Mouse (Mus musculus) gastrocnemius, adult 18-20 months (tissue): Measurements from ENCODE around the gene Ptger1. TPM values are rescaled to one million over a fixed set of nuclear protein-coding genes. Genes with fewer than 3 reads are reported as not detected.

Experiments
- DNase-seq: peaks from one replicate; pipeline ENCODE4 v3.0.0; 2021; ENCODE audit warnings: low spot score
- total RNA-seq, 2 experiments: library from RNA; stranded (reverse); gene quantifications; 2 replicates each; pipeline ENCODE4 v1.2.3; 2021

Gene Ptger1
- total RNA-seq, 2 experiments from 2014 or later, result 0.09 TPM; not detected in 1

DNA sequence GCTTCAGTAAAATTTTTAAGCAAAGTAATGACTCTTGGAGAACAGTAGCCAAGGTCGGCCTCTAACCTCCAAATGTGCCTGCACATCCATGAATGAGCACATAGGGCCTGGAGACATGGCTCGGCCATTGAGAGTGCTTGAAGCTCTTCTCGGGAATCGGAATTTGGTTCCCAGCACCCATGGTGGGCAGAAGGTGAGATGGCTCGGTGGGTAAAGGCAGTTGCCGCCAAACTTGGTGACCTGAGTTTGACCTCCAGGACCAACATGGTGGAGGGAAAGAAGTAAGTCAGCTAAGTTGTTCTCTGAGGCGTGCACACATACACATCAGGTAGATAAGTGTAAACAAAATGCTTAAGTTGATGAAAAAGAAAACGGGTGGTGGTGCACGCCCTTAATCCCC lies 10.4 kb upstream of the Ptger1 start:
- no peak for DNase-seq

DNA sequence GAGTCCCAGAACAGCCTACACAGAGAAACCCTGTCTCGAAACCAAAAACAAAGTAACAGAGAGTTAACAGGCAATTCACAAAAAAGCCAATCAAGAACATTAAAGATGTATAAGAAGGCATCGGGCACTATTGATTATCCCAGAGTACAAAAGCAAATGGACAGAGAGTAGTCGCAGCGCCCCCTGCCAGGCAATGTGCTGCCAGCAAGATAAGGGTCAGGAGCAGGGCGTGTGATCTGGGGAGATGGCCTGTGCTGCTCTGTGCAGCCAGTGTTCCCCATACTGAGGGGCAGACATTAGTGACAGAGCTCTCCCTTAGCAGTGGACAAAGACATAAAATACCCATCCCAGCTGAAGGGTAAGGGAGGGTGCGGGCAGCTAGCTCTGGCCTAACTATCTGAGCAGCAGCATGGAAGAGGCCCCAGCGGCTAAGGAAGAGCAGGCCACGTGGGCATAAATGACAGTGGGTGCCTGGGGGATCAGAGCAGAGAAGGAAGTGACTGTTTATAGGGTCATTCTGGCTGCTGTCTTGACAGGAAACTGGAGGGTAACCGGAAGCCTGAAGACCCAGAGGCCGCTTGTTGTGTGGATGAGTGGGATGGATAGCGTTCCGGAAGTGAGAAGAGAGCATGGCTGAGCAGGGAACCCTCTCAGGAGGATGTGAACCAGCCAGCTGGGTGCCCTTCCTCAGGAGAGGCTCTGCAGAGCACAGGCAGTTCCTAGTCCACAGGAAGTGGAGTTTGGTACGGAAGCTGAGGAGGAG lies 9.8 kb upstream of the Ptger1 start:
- no peak for DNase-seq

DNA sequence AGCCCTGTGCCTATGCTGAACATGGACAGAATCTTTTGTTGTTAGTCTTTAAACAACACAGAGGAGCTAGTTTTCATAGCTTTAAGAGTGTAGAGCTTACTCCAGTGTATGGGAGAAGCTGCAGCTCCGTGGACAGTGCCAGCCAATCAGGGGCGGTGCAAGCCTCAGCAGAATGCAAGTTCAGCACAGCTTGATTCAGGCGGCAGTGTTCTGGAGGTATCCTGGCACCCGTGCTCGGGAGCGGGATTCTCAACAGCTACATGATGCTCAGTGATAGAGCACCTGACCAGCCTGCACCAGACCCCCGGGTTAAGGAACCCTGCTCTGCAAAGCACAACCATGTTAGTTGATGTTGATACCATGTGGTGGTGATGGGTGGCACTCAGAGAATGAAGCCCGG lies 5.9 kb upstream of the Ptger1 start:
- no peak for DNase-seq

DNA sequence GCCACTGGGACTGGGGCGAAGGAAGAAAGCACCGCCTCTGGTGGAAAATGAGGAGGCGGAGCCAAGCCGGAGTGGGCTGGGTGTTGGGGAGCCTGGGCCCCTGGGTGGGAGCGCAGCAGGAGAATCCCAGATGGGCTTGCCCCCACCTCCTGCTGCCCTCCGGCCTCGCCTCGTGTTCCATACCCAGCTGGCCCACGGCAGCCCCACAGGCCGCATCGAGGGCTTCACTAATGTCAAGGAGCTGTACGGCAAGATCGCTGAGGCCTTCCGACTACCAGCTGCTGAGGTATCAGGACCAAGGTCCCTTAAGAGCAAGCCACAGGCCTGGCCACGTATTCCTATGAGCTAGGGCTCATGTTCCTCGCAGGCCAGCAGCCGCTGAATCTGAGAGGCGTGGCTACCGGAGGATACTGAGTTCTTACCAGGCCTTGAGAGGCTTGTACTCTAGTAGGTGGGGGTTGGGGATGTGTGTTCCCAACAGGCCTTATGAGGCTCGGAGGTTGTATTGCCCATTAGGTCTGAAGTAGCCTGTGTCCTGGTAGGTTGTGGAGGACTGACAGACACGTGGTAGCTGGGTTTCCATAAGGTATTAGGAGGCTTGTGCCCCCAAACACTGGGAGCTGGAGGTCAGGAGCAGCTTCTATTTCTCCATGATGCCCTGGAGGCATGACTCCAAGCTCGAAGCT lies 5.3 kb upstream of the Ptger1 start:
- no peak for DNase-seq

DNA sequence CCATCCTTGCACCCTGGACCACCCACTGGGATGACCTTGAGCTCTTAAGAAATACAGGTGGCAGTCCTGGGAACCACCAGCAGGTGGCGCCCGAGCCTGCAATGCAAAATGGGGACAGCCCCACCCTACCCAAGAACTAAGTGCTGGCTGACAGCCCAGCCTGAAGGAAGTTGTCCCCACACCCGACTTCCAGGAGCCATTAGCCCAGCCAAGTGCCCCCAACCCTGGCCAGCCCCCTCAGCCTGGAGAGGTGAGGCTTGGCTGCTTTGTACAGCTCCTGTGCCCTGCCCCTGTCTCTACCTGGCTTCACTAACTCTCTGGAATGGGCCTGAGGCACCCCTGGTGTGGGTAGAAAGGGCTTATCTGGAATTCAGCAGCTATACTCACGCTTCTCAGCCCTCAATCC lies 4.1 kb upstream of the Ptger1 start:
- DNase-seq, result peak; percentile 91

DNA sequence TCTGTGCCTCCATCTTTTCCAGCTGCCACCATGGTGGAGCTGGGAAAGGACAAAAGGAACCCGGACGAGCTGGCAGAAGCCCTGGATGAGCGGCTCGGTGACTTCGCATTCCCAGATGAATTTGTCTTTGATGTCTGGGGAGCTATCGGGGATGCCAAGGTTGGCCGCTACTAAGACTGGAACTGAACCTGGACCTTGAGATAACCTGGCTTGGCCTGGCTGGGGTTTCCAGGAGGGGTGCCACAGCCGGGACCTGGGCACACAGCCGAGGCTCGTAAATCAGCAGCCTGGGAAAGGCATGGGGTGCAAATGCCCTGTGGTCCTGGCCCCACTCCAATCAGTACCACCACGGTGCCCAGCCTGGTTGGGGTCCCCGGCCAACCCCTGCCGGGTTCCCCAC lies 2.4 kb upstream of the Ptger1 start:
- DNase-seq, result no peak

DNA sequence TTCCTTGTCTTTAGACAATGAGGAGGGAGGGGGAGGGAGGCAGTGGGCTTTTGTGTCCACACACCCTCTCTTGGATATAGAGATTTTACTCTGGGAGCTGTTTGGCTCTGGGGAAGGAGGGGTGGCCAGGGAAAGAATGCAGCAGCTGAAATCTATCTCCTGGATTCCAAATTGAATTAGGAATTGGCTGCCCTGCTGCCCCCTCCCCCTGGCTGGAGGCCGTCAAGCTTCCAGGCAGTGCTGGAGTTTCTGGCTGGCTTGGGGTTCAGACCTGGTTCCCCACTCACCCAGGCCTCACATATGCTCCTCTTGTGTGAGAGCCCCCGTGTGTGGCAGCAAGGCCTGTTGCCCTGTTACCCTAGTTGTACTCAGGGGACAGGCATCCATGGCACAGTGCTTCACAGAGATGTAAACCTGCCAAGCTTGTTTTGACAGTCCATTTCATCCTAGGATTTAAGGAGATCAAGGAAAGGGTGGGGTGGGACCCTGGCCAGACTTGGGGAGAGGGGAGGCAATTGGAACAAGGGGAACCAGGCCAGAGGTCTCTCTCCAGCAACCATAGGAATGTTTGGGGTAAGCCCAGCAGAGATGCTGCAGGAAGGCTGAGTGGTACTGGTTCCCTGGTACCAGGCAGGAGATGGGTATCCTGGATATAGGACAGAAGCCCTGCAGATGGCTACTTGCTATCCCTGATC lies 1.4 kb upstream of the Ptger1 start:
- no peak for DNase-seq

DNA sequence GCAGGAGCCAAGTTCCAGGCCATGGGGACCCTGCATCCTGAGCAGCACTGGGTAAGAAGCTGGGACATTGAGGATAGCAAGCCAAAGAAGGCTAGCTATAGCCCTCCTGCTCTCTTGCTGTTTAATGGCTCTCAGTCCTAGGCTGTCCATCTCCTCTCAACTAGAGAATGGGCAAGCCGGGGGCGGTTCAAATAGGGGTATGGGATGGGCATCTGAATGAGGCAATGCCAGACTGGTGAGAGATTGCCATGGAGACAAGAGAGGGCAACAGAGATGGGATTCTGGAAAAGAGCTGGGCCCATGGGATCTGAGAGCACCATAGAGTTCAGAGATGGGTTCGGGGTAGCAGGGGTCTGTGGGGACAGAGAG lies 372 bp downstream of the Ptger1 start:
- no peak for DNase-seq

DNA sequence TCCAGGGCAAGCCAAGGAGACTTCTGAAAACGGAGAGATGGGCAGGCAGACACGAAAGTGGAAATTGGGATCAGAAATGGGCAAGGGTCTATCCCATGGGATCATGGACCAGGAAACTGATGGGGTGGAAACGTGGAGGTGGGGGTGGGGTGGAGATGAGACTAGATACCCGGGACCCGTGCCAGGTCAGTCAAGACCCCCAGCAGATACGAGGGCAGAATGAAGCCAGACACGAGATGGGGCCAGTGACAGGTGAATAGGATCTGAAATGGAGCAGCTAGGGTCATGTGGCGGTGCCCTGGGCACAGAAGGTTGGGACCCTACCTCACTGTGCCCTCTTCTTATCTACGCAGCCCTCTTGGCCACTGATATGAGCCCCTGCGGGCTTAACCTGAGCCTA lies 1.0 kb downstream of the Ptger1 start:
- no peak for DNase-seq

DNA sequence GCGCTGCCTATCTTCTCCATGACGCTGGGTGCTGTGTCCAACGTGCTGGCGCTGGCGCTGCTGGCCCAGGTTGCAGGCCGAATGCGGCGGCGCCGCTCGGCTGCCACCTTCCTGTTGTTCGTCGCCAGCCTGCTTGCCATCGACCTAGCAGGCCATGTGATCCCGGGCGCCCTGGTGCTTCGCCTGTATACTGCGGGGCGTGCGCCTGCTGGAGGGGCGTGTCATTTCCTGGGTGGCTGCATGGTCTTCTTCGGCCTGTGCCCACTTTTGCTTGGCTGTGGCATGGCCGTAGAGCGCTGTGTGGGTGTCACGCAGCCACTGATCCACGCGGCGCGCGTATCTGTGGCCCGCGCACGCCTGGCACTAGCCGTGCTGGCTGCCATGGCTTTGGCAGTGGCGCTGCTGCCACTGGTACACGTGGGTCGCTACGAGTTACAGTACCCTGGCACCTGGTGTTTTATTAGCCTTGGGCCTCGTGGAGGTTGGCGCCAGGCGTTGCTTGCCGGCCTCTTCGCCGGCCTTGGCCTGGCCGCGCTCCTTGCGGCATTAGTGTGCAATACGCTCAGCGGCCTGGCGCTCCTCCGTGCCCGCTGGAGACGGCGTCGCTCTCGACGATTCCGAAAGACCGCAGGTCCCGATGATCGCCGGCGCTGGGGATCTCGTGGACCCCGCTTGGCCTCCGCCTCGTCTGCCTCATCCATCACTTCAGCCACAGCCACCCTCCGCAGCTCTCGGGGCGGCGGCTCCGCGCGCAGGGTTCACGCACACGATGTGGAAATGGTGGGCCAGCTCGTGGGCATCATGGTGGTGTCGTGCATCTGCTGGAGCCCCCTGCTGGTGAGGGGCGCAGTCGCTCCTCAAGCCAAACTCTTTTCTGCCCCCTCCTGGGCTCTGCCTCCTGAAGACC lies 1.8 kb downstream of the Ptger1 start:
- DNase-seq, result peak; percentile 40

DNA sequence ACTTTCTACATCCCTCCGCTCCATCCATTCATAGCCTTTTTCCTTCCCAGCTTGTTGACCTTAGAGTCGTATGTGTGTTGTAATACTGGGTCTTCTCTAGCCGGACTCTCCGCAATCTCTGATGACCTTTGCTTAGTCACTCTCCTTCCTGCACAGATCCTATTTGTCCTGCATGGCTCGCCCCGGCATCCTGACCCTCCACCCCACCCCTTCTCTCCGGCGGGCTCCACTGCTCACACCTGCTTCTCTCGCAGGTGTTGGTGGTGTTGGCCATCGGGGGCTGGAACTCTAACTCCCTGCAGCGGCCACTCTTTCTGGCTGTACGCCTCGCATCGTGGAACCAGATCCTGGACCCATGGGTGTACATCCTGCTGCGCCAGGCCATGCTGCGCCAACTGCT lies 2.5 kb downstream of the Ptger1 start:
- DNase-seq, result no peak

DNA sequence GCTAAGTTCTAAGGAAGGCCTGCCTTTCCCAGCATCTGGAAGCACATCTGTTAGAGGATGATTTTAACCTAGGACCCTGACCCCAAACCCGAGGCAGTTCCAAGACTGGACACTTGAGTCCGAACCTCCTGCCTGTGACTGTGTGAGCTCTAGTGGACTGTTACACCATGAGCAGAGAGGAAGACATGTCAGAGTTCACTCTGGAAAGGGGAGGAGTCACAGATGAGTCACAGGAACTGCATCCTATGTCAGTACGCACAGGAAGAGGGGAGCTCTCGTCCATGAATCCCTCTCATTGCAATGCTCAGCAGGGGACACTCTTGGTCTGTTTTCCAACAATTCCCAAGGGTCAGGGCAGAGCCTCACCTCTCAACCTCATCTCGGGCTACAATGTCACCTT lies 6.5 kb downstream of the Ptger1 start:
- DNase-seq, result no peak

DNA sequence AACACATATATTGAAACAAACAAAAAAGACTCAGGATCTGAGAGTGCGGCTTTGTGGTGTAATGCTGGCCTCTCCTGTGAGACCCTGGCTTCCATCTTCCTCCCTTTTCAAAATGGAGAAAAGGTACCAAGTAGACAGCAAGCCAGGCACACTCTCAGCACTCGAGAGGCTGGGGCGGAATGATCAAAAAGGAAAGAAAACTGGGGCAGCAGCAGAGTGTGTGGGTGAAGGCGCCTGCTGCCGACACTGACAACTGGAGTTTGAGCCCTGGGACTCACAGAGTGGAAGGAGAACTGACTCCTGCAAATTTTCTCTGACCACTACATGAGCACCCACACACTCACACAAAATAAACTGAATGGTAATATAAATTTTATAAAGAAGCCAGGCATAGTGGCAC lies 8.0 kb downstream of the Ptger1 start:
- DNase-seq, result no peak

DNA sequence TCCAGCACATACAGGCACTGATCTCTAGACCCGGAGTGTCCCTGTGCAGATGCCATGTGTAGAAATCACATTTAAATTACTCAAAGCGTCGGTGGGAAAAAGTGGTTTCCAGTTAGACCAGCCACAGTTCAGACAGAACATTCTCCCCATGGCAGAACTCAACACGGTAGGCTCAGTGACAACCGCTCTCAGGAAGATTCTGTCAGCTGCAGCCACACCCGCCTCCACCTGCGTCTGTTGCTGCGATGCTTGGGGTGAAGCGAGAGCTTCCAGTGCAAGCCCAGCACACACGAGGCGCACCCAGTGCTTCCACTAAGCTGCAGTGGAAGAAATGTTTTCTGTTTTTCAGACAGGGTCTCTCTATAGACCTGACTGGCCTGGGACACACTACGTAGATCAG lies 13.4 kb downstream of the Ptger1 start:
- no peak for DNase-seq

DNA sequence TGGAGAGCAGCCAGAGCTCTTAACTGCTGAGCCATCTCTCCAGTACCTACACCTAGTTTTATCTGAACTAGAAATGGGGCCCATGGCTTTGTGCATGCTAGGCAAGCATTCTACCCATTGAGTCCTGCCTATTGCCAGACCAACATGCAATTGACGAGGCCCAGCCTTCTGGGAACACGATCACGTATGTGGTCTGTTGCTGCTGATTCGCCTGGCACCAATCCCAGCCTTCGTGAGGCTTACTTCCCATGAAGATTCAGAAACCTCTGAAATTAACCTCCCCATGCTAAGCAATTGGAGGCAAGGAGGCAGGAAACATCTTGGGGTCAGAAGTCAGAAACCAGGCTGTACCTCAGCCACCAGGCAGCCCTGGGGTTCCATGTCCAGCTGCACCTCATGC lies 14.1 kb downstream of the Ptger1 start:
- DNase-seq, result no peak

DNA sequence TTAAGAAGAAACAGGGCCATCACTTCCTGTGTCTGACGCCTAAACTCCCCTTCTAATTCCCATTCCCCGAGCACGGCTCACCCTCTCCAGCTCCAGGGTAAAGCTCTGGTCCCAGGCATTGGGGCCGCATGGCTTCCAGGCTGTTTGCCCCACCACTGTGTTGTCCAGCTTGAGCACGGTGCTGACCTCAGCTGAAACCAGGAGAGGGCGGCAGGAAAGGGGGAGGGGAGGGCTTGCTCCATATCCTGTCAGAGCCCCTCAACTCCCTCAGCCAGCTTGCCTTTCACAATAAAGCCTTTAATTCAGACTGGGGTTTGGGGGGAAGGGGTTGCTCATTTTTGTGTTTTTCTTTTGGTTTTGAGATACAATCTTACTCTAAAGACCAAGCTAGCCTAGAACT lies 14.6 kb downstream of the Ptger1 start:
- DNase-seq, result no peak

DNA sequence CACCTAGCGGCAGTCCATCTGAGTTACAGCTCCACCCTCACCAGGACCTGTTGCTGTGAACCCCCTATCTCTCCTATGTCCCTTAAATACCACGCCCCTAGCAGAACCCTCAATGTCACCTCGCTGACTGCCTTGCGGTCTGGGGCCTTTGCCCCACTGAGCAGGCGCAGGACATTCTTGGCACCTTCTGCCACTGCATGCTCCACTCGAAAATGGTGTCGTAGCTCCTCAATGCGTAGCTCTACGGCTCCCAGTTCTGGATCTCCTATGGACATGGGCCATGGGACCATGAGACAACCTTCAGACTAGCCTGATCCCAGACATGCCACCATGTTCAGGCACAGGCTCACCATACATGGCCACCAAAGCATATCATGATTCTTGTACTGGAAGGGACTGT lies 18.0 kb downstream of the Ptger1 start:
- no peak for DNase-seq

DNA sequence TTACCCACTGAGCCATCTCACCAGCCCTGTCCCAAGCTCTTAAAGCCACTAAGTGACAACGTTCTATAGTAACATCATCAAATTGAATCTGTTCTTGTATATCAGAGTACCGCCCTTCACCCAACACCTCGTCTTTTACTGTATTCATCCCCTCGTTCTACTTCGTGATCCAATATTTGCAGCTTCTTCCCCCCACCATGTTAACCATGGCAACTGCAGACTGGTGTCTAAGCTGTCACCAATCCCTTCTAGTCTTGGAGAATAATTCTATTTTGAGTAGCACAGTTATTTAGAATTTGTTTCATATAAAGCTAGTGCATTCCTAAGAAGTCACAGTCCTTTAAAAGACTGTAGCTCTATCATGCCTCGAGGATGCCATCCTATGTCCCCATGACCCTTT lies 22.8 kb downstream of the Ptger1 start:
- no peak for DNase-seq

DNA sequence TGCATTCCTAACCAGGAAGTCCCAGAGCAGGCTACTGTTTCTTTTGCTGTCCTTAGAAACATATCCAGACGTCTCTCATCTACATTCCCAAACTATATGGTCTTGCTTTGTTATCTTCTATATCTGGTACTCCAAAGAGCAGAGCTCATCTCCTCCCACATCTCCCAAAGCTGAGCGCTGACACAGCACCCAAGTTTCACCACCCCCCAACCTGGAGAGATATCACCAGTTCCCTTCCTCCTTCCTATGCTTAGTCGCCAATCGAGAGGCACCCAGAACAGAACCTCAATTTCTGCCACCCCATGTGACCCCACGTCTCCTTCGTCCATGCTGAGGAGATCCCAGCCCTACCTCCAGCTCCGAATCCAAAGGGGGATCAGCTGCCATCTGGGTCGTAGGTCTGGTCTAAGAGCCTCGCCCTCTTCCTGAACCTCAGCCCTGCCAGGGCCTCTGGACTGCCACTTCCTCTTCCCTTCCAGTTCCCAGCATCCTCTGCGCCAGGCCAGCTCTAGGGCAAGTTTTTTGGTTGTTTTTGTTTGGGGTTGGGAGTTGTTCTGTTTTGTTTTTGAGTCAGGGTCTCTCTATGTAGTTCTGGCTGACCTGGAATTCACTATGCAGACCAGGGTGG lies 27.2 kb downstream of the Ptger1 start:
- DNase-seq, result no peak

DNA sequence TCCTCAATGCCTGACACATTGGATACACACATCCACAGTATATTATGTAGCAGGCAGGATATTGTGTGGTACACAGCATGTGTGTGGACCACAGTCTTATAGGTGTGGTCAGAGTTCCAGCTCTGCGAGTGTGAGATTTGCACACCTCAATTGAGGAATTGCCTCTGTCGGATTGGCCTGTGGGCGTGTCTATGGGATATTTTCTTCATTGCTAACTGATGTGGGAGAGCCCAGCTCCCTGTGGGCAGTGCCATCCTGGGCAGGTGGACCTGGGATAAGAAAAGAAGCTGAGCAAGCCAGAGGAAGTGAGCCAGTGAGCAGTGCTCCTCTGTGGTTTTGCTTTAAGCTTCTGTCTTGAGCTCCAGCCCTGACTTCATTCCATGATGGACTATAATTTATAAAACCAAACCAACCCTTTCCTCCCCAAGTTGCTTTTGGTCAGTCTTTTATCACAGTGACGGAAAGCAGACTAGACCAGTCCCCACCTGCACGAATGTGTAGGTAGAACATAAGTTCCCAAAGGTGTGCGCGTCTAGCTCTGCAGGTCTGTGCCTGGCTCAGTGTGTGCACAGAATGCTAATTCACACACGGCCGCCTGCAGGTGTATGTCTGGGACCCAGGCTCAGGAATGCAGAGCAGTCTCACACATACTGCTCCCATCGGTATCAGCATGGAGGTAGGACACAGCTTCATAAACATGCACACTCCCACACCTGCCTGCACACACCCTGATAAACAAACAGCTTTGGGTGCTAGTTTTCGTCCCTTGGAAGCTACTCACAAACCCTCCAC lies 28.1 kb downstream of the Ptger1 start:
- no peak for DNase-seq
